Mouse (Mus musculus) kidney, adult 9 months (tissue): Measurements from ENCODE around the gene Olfr9.
"Not testable (repeated sequence)": the region's sequence is repeated elsewhere in the genome, so short reads cannot be mapped to it uniquely, and the experiment has no call there.

Experiments
- DNase-seq: peaks from one replicate; pipeline ENCODE4 v3.0.0; 2022

Gene Olfr9

DNA sequence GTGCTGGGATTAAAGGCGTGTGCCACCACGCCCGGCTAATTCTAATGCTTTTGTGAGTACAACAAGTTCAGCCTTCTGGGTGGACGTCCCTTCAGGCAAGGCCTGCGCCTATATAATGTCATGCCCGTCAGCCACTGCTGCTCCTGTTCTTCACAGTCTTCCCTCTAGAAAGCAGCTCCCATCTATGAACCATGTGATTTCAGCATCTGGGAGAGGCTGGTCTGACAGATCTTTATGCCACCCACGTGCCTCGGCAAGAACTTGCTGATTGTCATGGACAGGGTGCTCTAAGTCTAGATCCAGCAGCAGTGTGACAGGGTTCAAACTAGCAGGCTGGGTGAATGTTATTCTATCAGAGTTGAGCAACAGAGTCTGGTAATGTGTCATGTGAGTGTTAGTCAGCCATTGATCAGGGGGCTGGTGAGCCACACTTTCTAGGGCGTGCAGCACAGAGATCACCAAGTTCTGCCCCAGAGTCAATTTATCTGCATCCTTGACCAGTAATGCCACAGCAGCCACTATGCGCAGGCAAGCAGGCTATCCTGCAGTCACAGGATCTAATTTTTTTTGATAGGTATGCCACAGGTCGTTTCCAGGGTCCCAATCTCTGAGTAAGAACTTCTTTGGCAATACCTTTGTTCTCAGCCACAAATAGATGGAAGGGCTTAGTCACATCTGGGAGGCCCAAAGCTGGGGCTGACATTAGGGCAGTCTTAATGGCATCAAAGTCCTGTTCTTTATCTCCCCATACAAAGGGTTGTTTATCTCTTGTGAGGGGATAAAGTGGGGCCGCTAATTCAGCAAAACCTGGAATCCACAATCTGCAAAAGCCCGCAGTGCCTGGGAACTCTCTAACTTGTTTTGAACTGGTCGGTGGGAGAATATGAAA, 15.0 kb downstream of the Olfr9 start:
- no peak for DNase-seq

DNA sequence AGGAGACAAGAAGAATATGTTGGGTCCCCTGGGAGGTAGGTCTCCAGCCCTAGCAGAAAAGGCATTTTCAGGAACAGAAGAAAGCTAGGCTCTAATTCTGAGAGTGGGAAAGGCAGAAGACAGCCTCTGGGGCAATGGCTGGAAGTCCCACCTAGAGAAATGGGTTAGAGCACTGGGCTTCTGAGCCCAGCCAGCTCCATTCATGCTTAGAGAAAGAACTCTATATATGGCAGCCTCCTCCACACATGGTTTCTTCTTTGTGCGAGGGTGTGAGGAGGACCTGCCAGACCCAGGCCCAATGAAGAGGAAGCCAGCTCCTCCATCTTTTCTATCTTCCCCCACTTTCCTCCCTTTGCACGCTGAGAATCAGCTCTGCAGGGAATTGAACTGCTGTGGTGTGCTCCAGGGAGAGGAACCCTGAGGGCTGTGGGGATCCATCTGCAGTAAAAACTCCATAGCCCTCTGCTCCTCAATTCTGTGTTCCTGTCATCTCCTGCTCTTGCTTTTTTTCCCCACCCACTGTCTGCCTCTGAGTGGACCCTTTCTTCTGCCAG, 21.1 kb downstream of the Olfr9 start, which contains the start of gene Olfr763:
Gene Olfr763 (plus strand): TSS at position 504 of the 554 bp plus-strand sequence.
- DNase-seq = no peak

DNA sequence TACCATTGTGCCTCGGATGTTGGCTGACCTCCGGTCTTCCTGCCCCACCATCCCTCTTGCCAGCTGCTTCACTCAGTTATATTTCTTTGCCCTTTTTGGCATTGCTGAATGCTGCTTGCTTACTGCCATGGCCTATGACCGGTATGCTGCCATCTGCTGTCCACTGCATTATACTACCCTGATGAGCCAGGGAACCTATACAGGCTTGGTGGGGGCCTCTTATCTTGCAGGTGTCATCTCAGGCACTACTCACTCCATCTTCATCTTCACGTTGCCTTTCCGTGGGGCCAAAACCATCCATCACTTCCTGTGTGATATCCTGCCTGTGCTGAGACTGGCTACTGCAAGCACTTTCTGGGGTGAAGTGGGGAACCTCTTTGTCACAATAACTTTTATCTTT, 22.3 kb downstream of the Olfr9 start:
- not testable (repeated sequence) for DNase-seq

GRCm38 (mm10) chr10:129014477-129014876, 25.2 kb downstream of the Olfr9 start:
- DNase-seq = no peak

DNA sequence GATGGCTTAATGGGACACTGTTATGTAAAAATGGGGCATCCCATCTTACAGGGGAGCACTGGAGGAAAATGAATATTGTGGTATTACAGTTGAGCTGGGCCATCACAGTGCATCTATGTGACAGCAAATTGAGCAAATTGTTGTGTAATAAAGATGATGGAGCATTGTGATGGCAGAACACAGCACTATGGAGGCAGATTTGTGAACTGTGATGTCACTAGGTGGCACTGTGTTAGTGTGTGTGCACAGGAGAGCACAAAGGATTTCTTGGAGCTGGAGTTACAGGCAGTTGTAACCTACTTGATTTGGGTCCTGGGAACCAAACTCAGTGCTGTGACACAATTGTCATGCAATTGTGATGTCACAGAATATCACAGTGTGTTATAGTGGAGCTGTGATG, 34.1 kb downstream of the Olfr9 start:
- DNase-seq = no peak

DNA sequence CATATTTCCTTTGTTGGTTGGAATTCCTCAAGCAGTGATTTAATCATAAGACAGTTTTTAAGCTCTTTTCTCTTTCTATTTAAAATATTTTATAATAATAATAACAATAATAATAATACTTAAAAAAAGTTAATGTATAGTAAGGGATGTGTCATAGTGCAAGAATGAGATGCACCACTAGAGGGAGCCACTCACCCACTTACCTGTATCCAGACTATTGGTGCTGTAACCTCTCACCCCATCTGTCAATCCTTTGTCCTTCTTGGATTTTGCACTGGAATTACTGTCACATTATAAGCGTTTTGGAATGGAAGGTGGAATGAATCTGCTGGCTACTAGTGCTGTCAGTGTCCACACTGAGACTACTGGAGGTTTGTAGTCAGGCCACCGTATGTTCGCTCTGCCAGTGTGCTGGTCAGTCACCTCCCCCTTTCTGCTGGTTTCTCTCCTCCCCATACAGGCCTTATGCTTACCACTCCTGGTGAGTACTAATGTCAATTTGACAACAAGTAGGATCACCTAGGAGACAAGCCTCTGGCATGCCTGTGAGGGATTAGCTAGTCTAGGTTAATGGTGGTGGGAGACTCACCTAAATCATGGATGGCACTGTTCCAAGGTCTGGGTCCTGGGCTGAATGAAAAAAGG, 36.9 kb downstream of the Olfr9 start:
- peak; percentile 50 for DNase-seq

DNA sequence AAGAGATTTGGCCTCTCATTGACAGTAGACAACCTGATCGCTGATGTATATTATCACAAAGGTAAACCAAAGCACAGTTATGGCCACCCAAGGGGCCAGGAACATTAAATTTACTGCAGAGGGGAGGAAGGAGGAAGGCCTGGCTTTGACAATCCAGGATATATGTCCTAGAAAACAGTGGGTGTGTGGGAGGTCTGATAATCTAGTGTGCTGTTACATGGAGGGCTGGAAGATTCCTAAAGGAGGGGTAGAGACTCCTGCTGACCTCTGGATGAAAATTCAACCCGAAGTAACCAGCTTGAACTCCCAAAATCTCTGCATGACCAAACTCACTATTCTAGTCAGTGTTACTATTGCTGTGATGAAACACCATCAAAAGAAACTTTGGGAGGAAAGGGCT, 39.1 kb downstream of the Olfr9 start:
- no peak for DNase-seq

- no peak for DNase-seq
Observed at GRCm38 (mm10) chr10:129039796-129040195, 50.6 kb downstream of the Olfr9 start, which contains the start of gene Olfr764-ps1. Gene Olfr764-ps1 (minus strand): TSS chr10:129039896.
